Mouse (Mus musculus) neural tube, embryonic 15.5 days (tissue): Measurements from ENCODE around the gene Slc27a3. TPM values are rescaled to one million over a fixed set of nuclear protein-coding genes. Genes with fewer than 3 reads are reported as not detected.

Experiments used
- ATAC-seq: fragments of 200-750 bp; cut with Nextera tagmentation; 2 replicates; pipeline ENCODE4 v1.8.0; 2017; ENCODE audit warnings: mild to moderate bottlenecking, moderate TSS enrichment, moderate library complexity; ENCODE audit not compliant: low FRiP score
- H3K27ac ChIP-seq: fragments of 300-500 bp; sonication (generic); replicated peaks from 2 replicates; pipeline ENCODE4 v1.5.1; 2015; ENCODE audit warnings: mild to moderate bottlenecking, inconsistent platforms
- H3K27me3 ChIP-seq: fragments of 300-500 bp; sonication (generic); replicated peaks from 2 replicates; pipeline ENCODE4 v1.6.1; 2015; ENCODE audit warnings: inconsistent platforms
- H3K36me3 ChIP-seq: fragments of 300-500 bp; sonication (generic); 2 replicates; pipeline ENCODE4 v1.6.1; 2015; ENCODE audit warnings: inconsistent platforms
- H3K4me1 ChIP-seq: fragments of 300-500 bp; sonication (generic); 2 replicates; pipeline ENCODE4 v1.6.1; 2015; ENCODE audit warnings: inconsistent platforms
- H3K4me2 ChIP-seq: fragments of 300-500 bp; sonication (generic); 2 replicates; pipeline ENCODE4 v1.6.1; 2015; ENCODE audit warnings: inconsistent platforms, mild to moderate bottlenecking, moderate library complexity
- H3K4me3 ChIP-seq: fragments of 300-500 bp; sonication (generic); replicated peaks from 2 replicates; pipeline ENCODE4 v1.5.1; 2015; ENCODE audit warnings: mild to moderate bottlenecking, inconsistent platforms
- H3K9ac ChIP-seq: fragments of 300-500 bp; sonication (generic); replicated peaks from 2 replicates; pipeline ENCODE4 v1.6.1; 2015; ENCODE audit warnings: mild to moderate bottlenecking, inconsistent platforms
- H3K9me3 ChIP-seq: fragments of 300-500 bp; sonication (generic); replicated peaks from 2 replicates; pipeline ENCODE4 v1.6.1; 2016; ENCODE audit warnings: inconsistent platforms
- WGBS: fragments of 180-500 bp; shearing (Covaris S2); methylation state at CpG from one replicate; pipeline ENCODE4 v1.1.7; 2015; ENCODE audit warnings: mixed read lengths; 5-methylcytosine and 5-hydroxymethylcytosine counted together
- polyA plus RNA-seq: library from polyadenylated mRNA; unstranded; fragments of >200 nt; fragmentation: Nextera tagmentation; extraction: Ambion mirVana; gene quantifications from 2 replicates; pipeline ENCODE4 v1.2.1, GENCODE M21; 2015

Gene Slc27a3
- polyA plus RNA-seq, 1 experiment from 2014 or later = 34.3 TPM

- peak overlapping the region; percentile 43; the same call in 1 of the 2 replicates for H3K27ac ChIP-seq
- H3K9ac ChIP-seq = no peak overlapping the region; the same call in 1 of the 2 replicates
- H3K4me3 ChIP-seq = no peak overlapping the region
- no peaks in the 10 kb centered on the region for H3K27me3 ChIP-seq
- no peak for ATAC-seq
- H3K4me1 ChIP-seq = peaks cover 17% of the 10 kb centered on the region
- WGBS = 53% methylated on average over 3 of the region's 3 CpGs
- H3K4me2 ChIP-seq = no peak overlapping the region
- H3K9me3 ChIP-seq = no peaks in the 10 kb centered on the region
- H3K36me3 ChIP-seq = peaks cover 11% of the 10 kb centered on the region
Measured at GRCm38 (mm10) chr3:90338190-90338589, 51.5 kb downstream of the Slc27a3 start.

GRCm38 (mm10) chr3:90335517-90335916 is 54.2 kb downstream of the Slc27a3 start:
- no peak for ATAC-seq
- Histone ChIP-seq H3K27me3 (no peaks in the 10 kb centered on the region), H3K9ac (no peak overlapping the region), H3K27ac (no peak overlapping the region), H3K36me3 (no peaks in the 10 kb centered on the region), H3K4me1 (peaks cover 17% of the 10 kb centered on the region), H3K4me3 (no peak overlapping the region), H3K4me2 (no peak overlapping the region), H3K9me3 (no peaks in the 10 kb centered on the region)

Other genes with a start within 250 kb of the Slc27a3 start
- gene Rps27, start 176.3 kb downstream of the Slc27a3 start, polyA plus RNA-seq = 856 and 950 TPM in 2 replicates
- gene Rab13, start 176.2 kb downstream of the Slc27a3 start, polyA plus RNA-seq = 23.1 and 25.2 TPM in 2 replicates
- gene Jtb, start 158.3 kb downstream of the Slc27a3 start, polyA plus RNA-seq = 93.0 and 93.3 TPM in 2 replicates
- 0.82 and 2.2 TPM in 2 replicates for gene Creb3l4, start 146.4 kb downstream of the Slc27a3 start, polyA plus RNA-seq
- 49.3 and 56.0 TPM in 2 replicates for gene Slc39a1, start 141.8 kb downstream of the Slc27a3 start, polyA plus RNA-seq
- gene Crtc2, start 135.8 kb downstream of the Slc27a3 start, polyA plus RNA-seq = 20.7 and 28.1 TPM in 2 replicates
- gene Dennd4b, start 124.8 kb downstream of the Slc27a3 start, polyA plus RNA-seq = 7.3 and 9.0 TPM in 2 replicates
- gene Gatad2b, start 96.8 kb downstream of the Slc27a3 start, polyA plus RNA-seq = 13.2 and 15.0 TPM in 2 replicates
- gene Ints3, start 43.7 kb upstream of the Slc27a3 start, polyA plus RNA-seq = 29.8 and 31.5 TPM in 2 replicates
- 3.1 and 4.4 TPM in 2 replicates for gene Npr1, start 75.9 kb upstream of the Slc27a3 start, polyA plus RNA-seq
- 218 and 229 TPM in 2 replicates for gene Ilf2, start 86.2 kb upstream of the Slc27a3 start, polyA plus RNA-seq
- gene Snapin, start 101.1 kb upstream of the Slc27a3 start, polyA plus RNA-seq = 97.8 and 98.7 TPM in 2 replicates
- 169 TPM in 2 replicates for gene Chtop, start 119.6 kb upstream of the Slc27a3 start, polyA plus RNA-seq
- gene S100a1, start 124.5 kb upstream of the Slc27a3 start, polyA plus RNA-seq = 23.5 and 29.1 TPM in 2 replicates
- 11.7 and 16.8 TPM in 2 replicates for gene S100a13, start 124.5 kb upstream of the Slc27a3 start, polyA plus RNA-seq
- gene S100a14, start 136.9 kb upstream of the Slc27a3 start, polyA plus RNA-seq = 0.87 and 13.5 TPM in 2 replicates
- gene S100a16, start 147.3 kb upstream of the Slc27a3 start, polyA plus RNA-seq = 44.0 and 69.4 TPM in 2 replicates
- 1.1 and 4.3 TPM in 2 replicates for gene S100a3, start 170.6 kb upstream of the Slc27a3 start, polyA plus RNA-seq
- not detected in 2 replicates for gene S100a2, start 200.3 kb upstream of the Slc27a3 start, polyA plus RNA-seq
- gene Gm42674, start 212.0 kb upstream of the Slc27a3 start, polyA plus RNA-seq = not detected in 2 replicates
- gene S100a4, start 213.8 kb upstream of the Slc27a3 start, polyA plus RNA-seq = 1.2 and 10.7 TPM in 2 replicates
- not detected in 2 replicates for gene S100a5, start 218.6 kb upstream of the Slc27a3 start, polyA plus RNA-seq
- 43.6 and 90.4 TPM in 2 replicates for gene S100a6, start 222.9 kb upstream of the Slc27a3 start, polyA plus RNA-seq